Mouse (Mus musculus): ENCODE measurements around the gene Rad23a. TPM values are rescaled to one million over a fixed set of nuclear protein-coding genes. Genes with fewer than 3 reads are reported as not detected.
A peak's percentile ranks its signal among the peaks of the same experiment; 100 is the strongest.

Gene Rad23a
- polyA plus RNA-seq, 1 experiment from 2014 or later, result 70.6 TPM

DNA sequence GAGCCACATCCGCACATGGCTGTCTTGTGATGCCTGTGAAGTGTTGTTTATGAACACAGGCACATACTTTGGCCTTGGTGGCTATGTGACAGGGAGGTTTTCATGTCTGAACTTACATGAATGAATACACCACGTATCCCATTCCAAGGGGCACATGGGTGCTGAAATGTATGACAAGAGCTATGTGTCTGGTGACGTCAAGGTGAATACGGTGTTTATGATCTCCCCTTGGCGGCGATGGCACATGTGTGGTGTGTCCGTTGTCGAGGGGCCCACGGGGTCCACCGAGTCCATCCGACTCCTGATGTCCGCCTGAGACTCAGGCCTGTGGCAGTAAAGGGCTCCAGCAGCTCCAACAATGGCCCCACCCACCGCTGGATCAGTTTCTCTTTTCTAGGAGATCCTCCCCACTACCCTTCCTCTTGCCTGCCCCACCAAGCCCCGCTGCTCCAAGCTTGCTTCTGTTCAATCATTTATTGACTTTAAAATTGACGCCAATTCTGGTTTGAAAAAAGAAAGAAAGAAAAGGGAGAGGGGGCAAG is 43.1 kb downstream of the Rad23a start:
- H3K4me3 ChIP-seq (ENCODE audit: low read depth, low read length), result no peak overlapping the region
- no peak overlapping the region for H3K27ac ChIP-seq (replicated peaks)
- no peak for ATAC-seq (ENCODE audit: low FRiP score, low TSS enrichment)
- WGBS, result 78% methylated on average over 15 of the region's 15 CpGs
- H3K36me3 ChIP-seq (ENCODE audit: control insufficient read depth, insufficient read depth, low read length), result no peaks in the 10 kb centered on the region; the same call in 1 of the 2 replicates
- no peak overlapping the region for H3K9ac ChIP-seq (ENCODE audit: low read length)
- no peak overlapping the region for H3K4me2 ChIP-seq (replicated peaks; ENCODE audit: low read depth)
- peaks cover 15% of the 10 kb centered on the region for H3K4me1 ChIP-seq (replicated peaks; ENCODE audit: control insufficient read depth, insufficient read depth)
- DNase-seq (ENCODE audit: low spot score), result no peak
- H3K27me3 ChIP-seq (ENCODE audit: control insufficient read depth, insufficient read depth, low read length), result no peaks in the 10 kb centered on the region
- no peak for TF ChIP-seq CTCF (IDR thresholded peaks at IDR 0.05; ENCODE audit: low read depth)
- TF ChIP-seq EP300 (optimal IDR thresholded peaks at IDR 0.05), result no peak
- H3K9me3 ChIP-seq (ENCODE audit: control insufficient read depth, low read length), result no peaks in the 10 kb centered on the region

DNA sequence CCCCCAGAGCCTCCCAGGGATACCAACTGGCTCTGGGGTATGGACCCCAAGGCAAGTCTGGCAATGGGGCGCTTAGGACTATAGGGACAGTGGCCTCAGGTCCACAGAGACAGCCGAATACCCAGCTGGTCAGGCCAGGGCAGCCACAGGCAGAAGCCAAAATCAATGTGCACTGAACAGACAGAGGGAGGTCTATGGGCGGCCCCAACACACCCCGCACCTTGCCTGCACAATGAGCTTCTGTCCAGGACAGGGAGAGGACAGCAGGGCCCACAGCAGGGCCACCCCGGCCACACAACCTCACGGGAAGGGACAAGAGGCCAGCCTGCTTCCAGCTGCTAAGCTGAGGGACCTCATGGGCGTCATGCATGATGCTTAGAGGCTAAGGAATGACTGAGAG is 46.0 kb downstream of the Rad23a start:
- Histone ChIP-seq H3K4me3 (ENCODE audit: low read depth, low read length) (no peak overlapping the region), H3K9ac (ENCODE audit: low read length) (peak overlapping the region; percentile 45; the same call in 1 of the 2 replicates), H3K36me3 (ENCODE audit: control insufficient read depth, insufficient read depth, low read length) (no peaks in the 10 kb centered on the region; the same call in 1 of the 2 replicates), H3K4me2 (replicated peaks; ENCODE audit: low read depth) (peak overlapping the region; percentile 14; the same call in 1 of the 2 replicates), H3K27me3 (ENCODE audit: control insufficient read depth, insufficient read depth, low read length) (no peaks in the 10 kb centered on the region), H3K27ac (replicated peaks) (peak overlapping the region; percentile 74), H3K4me1 (replicated peaks; ENCODE audit: control insufficient read depth, insufficient read depth) (peaks cover 22% of the 10 kb centered on the region), H3K9me3 (ENCODE audit: control insufficient read depth, low read length) (no peaks in the 10 kb centered on the region)
- 35% methylated on average over 7 of the region's 7 CpGs for WGBS
- TF ChIP-seq CTCF (IDR thresholded peaks at IDR 0.05; ENCODE audit: low read depth), result no peak
- no peak for TF ChIP-seq EP300 (optimal IDR thresholded peaks at IDR 0.05)
- ATAC-seq (ENCODE audit: low FRiP score, low TSS enrichment) (no peak), DNase-seq (ENCODE audit: low spot score) (no peak)

DNA sequence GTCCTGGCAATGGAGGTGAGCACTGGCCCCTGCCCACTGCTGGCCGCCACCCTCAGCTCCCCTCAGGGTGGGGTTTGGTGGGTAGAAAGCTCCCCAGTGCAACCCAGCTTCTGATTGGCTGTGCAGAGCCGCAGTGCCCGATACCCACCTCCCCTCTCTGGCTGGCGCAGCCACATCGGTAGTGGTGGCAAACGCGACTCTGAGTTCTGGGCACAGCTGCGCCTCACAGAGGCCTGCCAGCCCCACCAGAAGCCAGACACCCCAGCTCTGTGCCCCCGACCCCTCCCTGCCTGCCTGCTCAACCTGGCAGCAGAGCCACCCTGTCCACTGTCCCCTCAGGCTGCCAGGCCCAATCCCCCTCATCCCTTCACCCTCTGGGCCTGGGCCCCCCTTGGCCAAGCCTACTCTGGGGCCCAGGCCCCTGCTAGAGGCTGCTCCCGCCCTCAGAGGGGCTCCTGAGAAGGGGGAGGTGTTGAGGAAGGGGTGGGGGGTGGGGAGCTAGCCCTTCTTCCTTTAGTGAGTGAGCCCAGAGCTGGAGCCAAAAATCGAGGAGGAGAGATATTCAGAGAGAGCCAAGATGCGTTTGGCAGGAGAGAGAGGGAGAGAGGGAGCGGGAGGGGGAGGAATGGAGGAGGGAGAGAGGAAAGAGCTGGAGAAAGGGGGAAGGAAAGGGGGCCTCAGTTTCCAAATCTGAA is 46.5 kb downstream of the Rad23a start:
- TF ChIP-seq EP300 (optimal IDR thresholded peaks at IDR 0.05), result no peak
- TF ChIP-seq CTCF (IDR thresholded peaks at IDR 0.05; ENCODE audit: low read depth), result no peak
- WGBS, result 52% methylated on average over 13 of the region's 13 CpGs
- H3K27me3 ChIP-seq (ENCODE audit: control insufficient read depth, insufficient read depth, low read length), result no peaks in the 10 kb centered on the region
- ATAC-seq (ENCODE audit: low FRiP score, low TSS enrichment) (peak; percentile 7; the same call in 1 of the 2 replicates), DNase-seq (ENCODE audit: low spot score) (no peak)
- no peak overlapping the region for H3K4me3 ChIP-seq (ENCODE audit: low read depth, low read length)
- peak overlapping the region; percentile 45 for H3K9ac ChIP-seq (ENCODE audit: low read length)
- H3K4me2 ChIP-seq (replicated peaks; ENCODE audit: low read depth), result peak overlapping the region; percentile 39
- H3K4me1 ChIP-seq (replicated peaks; ENCODE audit: control insufficient read depth, insufficient read depth), result peaks cover 24% of the 10 kb centered on the region
- peak overlapping the region; percentile 74 for H3K27ac ChIP-seq (replicated peaks)
- no peaks in the 10 kb centered on the region; the same call in 1 of the 2 replicates for H3K36me3 ChIP-seq (ENCODE audit: control insufficient read depth, insufficient read depth, low read length)
- H3K9me3 ChIP-seq (ENCODE audit: control insufficient read depth, low read length), result no peaks in the 10 kb centered on the region

DNA sequence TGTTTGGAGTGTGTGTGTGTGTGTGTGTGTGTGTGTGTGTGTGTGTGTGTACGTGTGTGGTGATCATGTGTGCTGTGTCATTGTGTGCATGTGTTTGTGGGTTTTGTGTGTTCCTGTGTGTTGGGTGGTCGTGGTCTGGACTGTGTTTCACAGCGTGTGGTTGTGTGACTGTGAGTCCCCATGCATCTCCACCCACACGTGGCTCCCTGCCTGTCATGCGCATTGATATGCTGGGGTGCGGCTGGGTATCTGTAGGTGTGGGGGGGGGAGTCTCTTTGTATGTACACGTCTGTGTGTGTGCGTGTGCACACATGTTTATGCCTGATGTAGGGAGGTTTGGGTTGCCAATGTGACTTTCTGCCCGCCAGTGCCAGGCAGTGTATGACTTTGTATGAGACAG is 47.3 kb downstream of the Rad23a start:
- no peak for DNase-seq (ENCODE audit: low spot score)
- no peak for ATAC-seq (ENCODE audit: low FRiP score, low TSS enrichment)
- peaks cover 29% of the 10 kb centered on the region for H3K4me1 ChIP-seq (replicated peaks; ENCODE audit: control insufficient read depth, insufficient read depth)
- no peak overlapping the region; the same call in 1 of the 2 replicates for H3K27ac ChIP-seq (replicated peaks)
- H3K4me2 ChIP-seq (replicated peaks; ENCODE audit: low read depth), result no peak overlapping the region
- TF ChIP-seq EP300 (optimal IDR thresholded peaks at IDR 0.05) (no peak), CTCF (IDR thresholded peaks at IDR 0.05; ENCODE audit: low read depth) (no peak)
- no peaks in the 10 kb centered on the region for H3K9me3 ChIP-seq (ENCODE audit: control insufficient read depth, low read length)
- 76% methylated on average over 9 of the region's 9 CpGs for WGBS
- H3K27me3 ChIP-seq (ENCODE audit: control insufficient read depth, insufficient read depth, low read length), result no peaks in the 10 kb centered on the region
- no peaks in the 10 kb centered on the region; the same call in 1 of the 2 replicates for H3K36me3 ChIP-seq (ENCODE audit: control insufficient read depth, insufficient read depth, low read length)
- H3K4me3 ChIP-seq (ENCODE audit: low read depth, low read length), result no peak overlapping the region
- no peak overlapping the region for H3K9ac ChIP-seq (ENCODE audit: low read length)

DNA sequence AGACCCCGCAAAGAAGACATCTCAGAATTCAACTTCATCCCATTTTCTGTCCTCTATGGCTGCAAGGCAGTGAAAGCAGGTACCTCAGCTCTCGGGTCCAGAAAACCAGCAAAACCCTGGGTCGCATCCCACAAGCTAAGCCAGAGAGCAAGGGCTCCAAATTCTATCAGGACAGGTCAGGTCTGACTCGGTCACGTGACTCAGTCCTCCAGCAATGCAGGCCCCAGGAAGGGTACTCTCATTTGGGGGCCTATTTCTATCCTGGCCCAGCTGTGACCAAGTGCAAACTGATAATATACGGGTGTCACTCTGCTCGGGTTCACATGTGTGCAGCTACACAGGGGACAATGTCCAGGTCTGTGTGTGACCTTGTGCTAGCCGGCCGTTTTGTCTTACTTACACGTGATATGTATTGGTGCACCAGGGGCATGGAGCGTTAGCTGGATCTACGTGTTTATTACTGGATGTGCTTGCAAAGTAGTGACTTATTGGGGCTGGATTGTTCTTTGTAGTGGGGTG is 48.0 kb downstream of the Rad23a start:
- DNase-seq (ENCODE audit: low spot score) (no peak), ATAC-seq (ENCODE audit: low FRiP score, low TSS enrichment) (no peak)
- Histone ChIP-seq H3K4me3 (ENCODE audit: low read depth, low read length) (no peak overlapping the region), H3K9me3 (ENCODE audit: control insufficient read depth, low read length) (no peaks in the 10 kb centered on the region), H3K4me1 (replicated peaks; ENCODE audit: control insufficient read depth, insufficient read depth) (peaks cover 27% of the 10 kb centered on the region), H3K36me3 (ENCODE audit: control insufficient read depth, insufficient read depth, low read length) (no peaks in the 10 kb centered on the region), H3K27ac (replicated peaks) (no peak overlapping the region), H3K4me2 (replicated peaks; ENCODE audit: low read depth) (no peak overlapping the region), H3K27me3 (ENCODE audit: control insufficient read depth, insufficient read depth, low read length) (no peaks in the 10 kb centered on the region), H3K9ac (ENCODE audit: low read length) (no peak overlapping the region)
- TF ChIP-seq CTCF (IDR thresholded peaks at IDR 0.05; ENCODE audit: low read depth) (no peak), EP300 (optimal IDR thresholded peaks at IDR 0.05) (no peak)
- 76% methylated on average over 12 of the region's 12 CpGs for WGBS

- peaks cover 39% of the 10 kb centered on the region for H3K4me1 ChIP-seq (replicated peaks; ENCODE audit: control insufficient read depth, insufficient read depth)
- H3K27ac ChIP-seq (replicated peaks), result no peak overlapping the region
- H3K27me3 ChIP-seq (ENCODE audit: control insufficient read depth, insufficient read depth, low read length), result no peaks in the 10 kb centered on the region
These were observed 49.9 kb downstream of the Rad23a start for GRCm38 (mm10) chr8:84790537-84790936.

More at GRCm38 (mm10) chr8:84790537-84790936, 49.9 kb downstream of the Rad23a start:
- DNase-seq (ENCODE audit: low spot score) (peak; percentile 60), ATAC-seq (ENCODE audit: low FRiP score, low TSS enrichment) (peak; percentile 61; the same call in 1 of the 2 replicates)
- peak overlapping the region; percentile 5; the same call in 1 of the 2 replicates for H3K4me2 ChIP-seq (replicated peaks; ENCODE audit: low read depth)
- H3K9ac ChIP-seq (ENCODE audit: low read length), result no peak overlapping the region
- no peak overlapping the region for H3K4me3 ChIP-seq (ENCODE audit: low read depth, low read length)
- TF ChIP-seq EP300 (optimal IDR thresholded peaks at IDR 0.05) (no peak), CTCF (IDR thresholded peaks at IDR 0.05; ENCODE audit: low read depth) (peak; percentile 20; the same call in 1 of the 2 replicates)
- H3K36me3 ChIP-seq (ENCODE audit: control insufficient read depth, insufficient read depth, low read length), result 0 out of 2 replicates have a peak, but pooled peaks cover 2% of the 10 kb centered on the region
- no peaks in the 10 kb centered on the region for H3K9me3 ChIP-seq (ENCODE audit: control insufficient read depth, low read length)
- WGBS, result 29% methylated on average over 2 of the region's 2 CpGs

All from stomach, postnatal 0 days (tissue).